Mouse (Mus musculus): ENCODE data around the gene Fam173b.

- no peak for TF ChIP-seq CTCF (IDR thresholded peaks at IDR 0.05; ENCODE audit: extremely low read depth, insufficient read depth, insufficient read length, insufficient replicate concordance)
- no peak for TF ChIP-seq POLR2A (IDR thresholded peaks at IDR 0.05; ENCODE audit: low read depth, low read length)
These were observed 27.9 kb downstream of the Fam173b start for GRCm38 (mm10) chr15:31629556-31629955.
